8 mouse cellular contexts compared by ENCODE assay signal in genomic region chr1:191573906-191574639, GRCm38 (mm10). TPM values are rescaled to one million over a fixed set of nuclear protein-coding genes. Genes with fewer than 3 reads are reported as not detected.
DNase-seq lines count a peak whose midpoint lies in the region; ATAC-seq and TF ChIP-seq lines count a peak whose summit lies in the region.

No protein-coding gene starts in this region.

- H3K27ac ChIP-seq in kidney, embryonic 16.5 days (ENCODE audit: low read length), result peak overlapping the region; percentile 94
- no peak overlapping the region for H3K27ac ChIP-seq in forebrain, postnatal 0 days (ENCODE audit: low read depth, low read length)
- H3K27ac ChIP-seq in midbrain, embryonic 10.5 days (replicated peaks), result peak overlapping the region; percentile 96

- no peak for ATAC-seq in kidney, embryonic 16.5 days (ENCODE audit: low FRiP score, low TSS enrichment)
- no peak for ATAC-seq in forebrain, postnatal 0 days

- H3K4me1 ChIP-seq in kidney, embryonic 16.5 days (ENCODE audit: insufficient read depth, low read length), result peaks cover 28% of the 10 kb centered on the region
- H3K4me1 ChIP-seq in forebrain, postnatal 0 days (ENCODE audit: insufficient read depth), result peaks cover 15% of the 10 kb centered on the region
- peaks cover 44% of the 10 kb centered on the region for H3K4me1 ChIP-seq in midbrain, embryonic 10.5 days

- no peaks in the 10 kb centered on the region for H3K9me3 ChIP-seq in kidney, embryonic 16.5 days (ENCODE audit: low read length)
- no peaks in the 10 kb centered on the region for H3K9me3 ChIP-seq in forebrain, postnatal 0 days (ENCODE audit: low read length)
- no peaks in the 10 kb centered on the region for H3K9me3 ChIP-seq in midbrain, embryonic 10.5 days (replicated peaks)

- no peaks in the 10 kb centered on the region for H3K27me3 ChIP-seq in kidney, embryonic 16.5 days (ENCODE audit: insufficient read depth, low read length)
- no peaks in the 10 kb centered on the region for H3K27me3 ChIP-seq in forebrain, postnatal 0 days (ENCODE audit: insufficient read depth, low read length)
- no peaks in the 10 kb centered on the region for H3K27me3 ChIP-seq in midbrain, embryonic 10.5 days (ENCODE audit: low read depth, poor library complexity, severe bottlenecking)

- H3K9ac ChIP-seq in kidney, embryonic 16.5 days (replicated peaks; ENCODE audit: low read length), result peak overlapping the region; percentile 87
- peak overlapping the region; percentile 36 for H3K9ac ChIP-seq in forebrain, postnatal 0 days

- peak overlapping the region; percentile 82 for H3K4me2 ChIP-seq in kidney, embryonic 16.5 days (replicated peaks; ENCODE audit: low read depth, low read length)
- H3K4me2 ChIP-seq in forebrain, postnatal 0 days (ENCODE audit: low read depth), result peak overlapping the region; percentile 77

- no peak for DNase-seq in kidney, adult 8-10 months
- DNase-seq in NIH3T3 (ENCODE audit: low read depth) (peak; percentile 59), MN1 (ENCODE audit: low spot score) (no peak)
- DNase-seq in forebrain, postnatal 0 days, result no peak
- DNase-seq in midbrain, embryonic 10.5 days (ENCODE audit: low spot score), result peak; percentile 24
- DNase-seq in right cerebral cortex, postnatal 14 days, result no peak
- no peak for DNase-seq in T-cell, adult 2 months (ENCODE audit: low spot score)

- H3K36me3 ChIP-seq in kidney, embryonic 16.5 days (ENCODE audit: insufficient read depth, low read length), result peaks cover 4% of the 10 kb centered on the region
- H3K36me3 ChIP-seq in forebrain, postnatal 0 days (ENCODE audit: insufficient read depth), result no peaks in the 10 kb centered on the region
- H3K36me3 ChIP-seq in midbrain, embryonic 10.5 days, result peaks cover 50% of the 10 kb centered on the region

- TF ChIP-seq CTCF in forebrain, postnatal 0 days (IDR thresholded peaks at IDR 0.05; ENCODE audit: low read depth), result no peak

- H3K4me3 ChIP-seq in kidney, embryonic 16.5 days (ENCODE audit: low read length), result peak overlapping the region; percentile 96
- peak overlapping the region; percentile 69 for H3K4me3 ChIP-seq in forebrain, postnatal 0 days (ENCODE audit: low read depth, low read length)
- H3K4me3 ChIP-seq in midbrain, embryonic 10.5 days, result peak overlapping the region; percentile 73

- WGBS in kidney, embryonic 16.5 days, result under 1% methylated on average over 13 of the region's 13 CpGs
- 2% methylated on average over 13 of the region's 13 CpGs for WGBS in forebrain, postnatal 0 days
- WGBS in midbrain, embryonic 10.5 days, result 4% methylated on average over 13 of the region's 13 CpGs

RNA-seq across cellular contexts. Expression of gene Dtl, which starts 1.3 kb away (rescaled TPM):
- 53.3 and 61.0 TPM in 2 replicates for polyA plus RNA-seq in kidney, embryonic 16.5 days (2015; fragmentation: Nextera tagmentation; extraction: Ambion mirVana)
- total RNA-seq in forebrain, postnatal 0 days (2014; rRNA removed), result 3.2 and 5.8 TPM in 2 replicates
- polyA plus RNA-seq in forebrain, postnatal 0 days (2015; fragmentation: Nextera tagmentation; extraction: Ambion mirVana), result 2.8 and 4.5 TPM in 2 replicates
- polyA plus RNA-seq in midbrain, embryonic 10.5 days (2016; fragmentation: Nextera tagmentation; extraction: Ambion mirVana), result 82.8 and 87.8 TPM in 2 replicates

RNA-seq across cellular contexts. Expression of gene Ints7, which starts 1.4 kb away (rescaled TPM):
- 63.7 and 70.9 TPM in 2 replicates for polyA plus RNA-seq in kidney, embryonic 16.5 days (2015; fragmentation: Nextera tagmentation; extraction: Ambion mirVana)
- 29.8 and 47.8 TPM in 2 replicates for total RNA-seq in forebrain, postnatal 0 days (2014; rRNA removed)
- 21.6 and 27.9 TPM in 2 replicates for polyA plus RNA-seq in forebrain, postnatal 0 days (2015; fragmentation: Nextera tagmentation; extraction: Ambion mirVana)
- polyA plus RNA-seq in midbrain, embryonic 10.5 days (2016; fragmentation: Nextera tagmentation; extraction: Ambion mirVana), result 78.0 and 78.7 TPM in 2 replicates

Comparison
In these comparisons a context has a peak if more than half of its experiments do, and no peak if none do; other contexts are left out.
1. DNase-seq: peak in NIH3T3 (single experiment) and midbrain, embryonic 10.5 days (single experiment); none in kidney, adult 8-10 months (0 of 2), forebrain, postnatal 0 days (single experiment), MN1 (single experiment), right cerebral cortex, postnatal 14 days (single experiment) and T-cell, adult 2 months (single experiment).
2. Peak in every context shown above with its lines, with median percentiles within 50 percentile points of each other: H3K4me3 ChIP-seq.